Mouse (Mus musculus) left cerebral cortex, postnatal 14 days (tissue): ENCODE data around the gene Gm39115. TPM values are rescaled to one million over a fixed set of nuclear protein-coding genes. Genes with fewer than 3 reads are reported as not detected.

Source experiments
- DNase-seq, 2 experiments: peaks; one replicate each; pipeline ENCODE4 v3.0.0; 2021 to 2022; ENCODE audit warnings: low spot score in 2 of 2, mixed read lengths in 1 of 2
- intact Hi-C: fragments of 180-260 bp; cut with DNase I; formaldehyde crosslinking; loops from one replicate; pipeline ENCODE4 v1.15.1; 2025
- total RNA-seq, 2 experiments: library from RNA; stranded (reverse); gene quantifications; 2 replicates each; pipeline ENCODE4 v1.2.3; 2021

Gm39115 gene
- total RNA-seq, 2 experiments from 2014 or later, result not detected

DNA sequence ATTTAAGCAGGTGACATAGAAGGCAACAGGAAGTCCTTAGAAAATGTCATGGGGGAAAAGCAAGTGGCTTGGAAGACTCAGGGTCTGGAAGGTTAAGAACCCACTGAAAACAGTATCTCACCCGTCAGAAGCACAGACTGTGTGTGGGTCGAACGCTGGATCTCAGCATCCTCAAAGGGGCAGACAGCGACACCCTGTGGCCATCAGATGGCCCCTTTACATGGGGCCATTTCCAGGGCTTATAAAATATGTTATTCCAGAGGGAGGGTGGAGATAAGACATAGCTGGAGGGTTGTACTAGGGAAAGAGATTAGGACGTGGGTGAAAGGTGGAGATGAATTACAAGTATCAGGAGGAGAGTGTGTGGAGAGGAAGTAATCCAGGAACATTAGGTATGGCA lies 16.2 kb downstream of the Gm39115 start:
- intact Hi-C loops, result no loop called here
- DNase-seq, result peak in 1 of 2 experiments; percentile 19

GRCm38 (mm10) chr7:142104747-142105146 lies 31.1 kb downstream of the Gm39115 start:
- DNase-seq, result no peak
- intact Hi-C loops, result no loop called here

DNA sequence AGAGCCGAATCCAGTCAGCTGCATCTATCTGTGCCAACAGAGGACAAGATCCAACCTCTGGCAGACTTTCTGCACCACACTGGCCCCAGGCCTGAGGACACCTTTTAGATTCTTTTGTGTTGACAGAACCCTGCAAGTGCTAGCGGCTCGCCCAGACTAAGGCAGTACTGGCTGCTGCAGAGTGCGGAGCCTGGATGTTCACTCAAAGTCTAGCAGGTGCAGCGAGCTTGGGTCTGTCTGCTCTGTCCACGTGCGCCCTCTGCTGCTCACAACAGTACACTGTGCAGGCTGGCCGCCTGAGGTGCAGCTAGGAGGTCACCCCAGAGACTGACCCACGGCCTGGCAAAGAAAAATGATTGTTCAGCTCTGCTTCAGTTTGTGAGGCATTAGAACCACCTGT lies 38.1 kb downstream of the Gm39115 start:
- peak; percentile 81 to 84 for DNase-seq
- intact Hi-C loops, result loop anchor here (2.0 kb wide), 3 partner anchors 23 to 139 kb away; no protein-coding TSS in a partner anchor

- DNase-seq, result no peak
- intact Hi-C loops, result loop anchor here (2.0 kb wide), 2 partner anchors 22 to 80 kb away; no protein-coding TSS in a partner anchor
Observed at GRCm38 (mm10) chr7:142096701-142097100, 39.1 kb downstream of the Gm39115 start.

DNA sequence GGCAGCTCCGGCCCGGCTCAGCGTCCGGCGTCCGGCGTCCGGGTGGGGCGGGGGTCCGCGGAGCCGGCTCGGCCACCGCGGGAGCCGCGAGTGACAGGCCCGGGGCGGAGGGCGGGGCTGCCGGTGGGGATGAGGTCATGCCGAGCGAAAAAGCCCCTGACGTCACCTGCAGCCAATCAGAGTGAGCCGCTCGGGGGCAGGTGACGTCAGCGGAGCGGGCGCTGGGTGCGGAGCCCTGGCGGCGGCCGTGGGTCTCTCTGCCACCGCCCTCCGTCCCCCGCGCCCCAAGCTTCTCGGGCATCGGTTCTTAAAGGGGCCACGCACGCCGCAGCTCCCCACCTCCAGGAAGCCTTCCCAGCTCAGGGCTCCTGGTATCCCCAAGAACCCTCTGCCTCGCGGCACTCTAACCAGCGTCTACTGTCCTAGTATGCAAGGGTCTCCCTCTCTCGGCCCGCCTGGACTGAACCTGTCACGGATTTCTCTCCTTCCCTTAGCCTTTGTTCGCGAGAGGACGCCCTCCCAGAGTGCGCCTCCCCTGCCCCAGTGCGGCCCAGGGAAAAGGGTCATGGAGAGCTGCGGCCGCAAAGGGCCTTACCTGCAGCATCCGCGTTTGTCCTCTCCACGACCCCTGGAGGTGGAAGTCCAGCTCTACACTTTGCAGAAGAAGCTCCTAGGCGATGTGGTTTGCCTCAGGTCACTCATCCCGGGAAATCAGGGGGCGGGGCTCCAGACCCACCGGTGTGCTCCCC lies 40.5 kb downstream of the Gm39115 start, which contains the start of gene Dusp8:
Gene Dusp8 (minus strand): TSS at position 661 of the 749 bp plus-strand sequence.
- DNase-seq, result peak; percentile 95
- intact Hi-C loops, result no loop called here

- peak; percentile 67 to 75 for DNase-seq
- intact Hi-C loops, result no loop called here
Observed at GRCm38 (mm10) chr7:142094301-142095143, 41.3 kb downstream of the Gm39115 start.

DNA sequence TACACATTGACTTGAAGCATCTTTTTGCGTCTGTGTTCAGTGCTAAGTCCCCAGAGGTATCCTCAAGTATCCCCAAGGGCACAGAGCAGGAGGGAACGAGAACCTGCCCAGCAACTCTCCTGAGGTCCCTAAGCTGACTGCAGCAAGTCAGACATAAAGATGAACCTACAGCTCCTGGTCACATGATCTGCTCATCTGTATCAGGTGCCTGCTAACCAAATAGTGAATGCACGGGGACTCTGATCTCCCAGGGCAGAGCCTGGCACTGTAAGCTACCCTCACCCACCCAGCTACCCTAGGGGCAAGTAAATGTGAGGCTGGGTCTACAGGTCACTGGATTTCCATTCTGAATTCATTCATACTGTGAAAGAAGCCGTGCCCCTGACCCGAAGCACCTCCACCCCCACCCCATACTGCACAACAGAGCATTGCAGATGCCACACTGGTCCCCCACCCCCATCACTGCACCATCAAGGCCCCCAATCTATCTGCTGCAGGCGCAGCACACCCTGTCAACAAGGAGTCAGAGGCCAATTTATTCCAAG lies 42.1 kb downstream of the Gm39115 start:
- intact Hi-C loops, result no loop called here
- DNase-seq, result no peak

DNA sequence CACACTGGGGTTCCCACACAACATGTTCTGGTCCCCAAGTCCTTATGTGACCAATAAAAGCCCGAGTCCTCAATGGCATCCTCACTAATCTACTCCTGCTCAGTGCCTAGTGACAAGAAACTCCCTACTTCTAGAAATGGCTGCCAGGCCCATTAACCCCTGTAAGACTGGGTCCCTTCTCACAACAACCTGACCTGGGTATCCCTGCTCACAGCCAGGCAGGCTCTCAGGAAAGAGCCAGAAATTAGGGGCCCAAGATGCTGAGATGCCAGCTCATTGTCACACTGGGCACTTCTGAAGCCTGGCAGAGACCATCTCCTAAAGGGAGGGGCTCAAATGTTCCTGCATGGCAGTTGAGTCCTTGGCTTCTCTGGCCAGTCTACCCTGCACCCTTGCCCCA lies 42.8 kb downstream of the Gm39115 start:
- no peak for DNase-seq
- intact Hi-C loops, result no loop called here

DNA sequence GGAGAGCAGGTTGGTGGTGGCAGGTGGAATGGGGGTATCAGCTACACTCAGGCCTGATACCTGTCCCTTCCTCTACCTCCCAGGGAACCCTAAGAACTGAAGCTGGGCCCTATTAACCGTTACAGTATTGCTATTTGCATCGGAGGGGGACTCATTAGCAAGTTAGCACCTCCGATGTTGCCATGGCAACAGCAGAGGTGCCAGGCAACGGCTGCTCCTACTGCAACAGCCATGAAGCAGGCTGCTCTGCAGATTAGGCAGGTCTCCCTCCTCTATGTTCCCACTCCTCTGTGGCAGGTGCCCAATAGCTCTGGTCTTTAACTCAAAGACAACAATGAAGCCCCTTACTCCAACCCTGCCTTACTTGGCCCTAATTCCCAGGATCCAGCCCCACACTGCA lies 44.0 kb downstream of the Gm39115 start:
- peak; percentile 79 to 90 for DNase-seq

DNA sequence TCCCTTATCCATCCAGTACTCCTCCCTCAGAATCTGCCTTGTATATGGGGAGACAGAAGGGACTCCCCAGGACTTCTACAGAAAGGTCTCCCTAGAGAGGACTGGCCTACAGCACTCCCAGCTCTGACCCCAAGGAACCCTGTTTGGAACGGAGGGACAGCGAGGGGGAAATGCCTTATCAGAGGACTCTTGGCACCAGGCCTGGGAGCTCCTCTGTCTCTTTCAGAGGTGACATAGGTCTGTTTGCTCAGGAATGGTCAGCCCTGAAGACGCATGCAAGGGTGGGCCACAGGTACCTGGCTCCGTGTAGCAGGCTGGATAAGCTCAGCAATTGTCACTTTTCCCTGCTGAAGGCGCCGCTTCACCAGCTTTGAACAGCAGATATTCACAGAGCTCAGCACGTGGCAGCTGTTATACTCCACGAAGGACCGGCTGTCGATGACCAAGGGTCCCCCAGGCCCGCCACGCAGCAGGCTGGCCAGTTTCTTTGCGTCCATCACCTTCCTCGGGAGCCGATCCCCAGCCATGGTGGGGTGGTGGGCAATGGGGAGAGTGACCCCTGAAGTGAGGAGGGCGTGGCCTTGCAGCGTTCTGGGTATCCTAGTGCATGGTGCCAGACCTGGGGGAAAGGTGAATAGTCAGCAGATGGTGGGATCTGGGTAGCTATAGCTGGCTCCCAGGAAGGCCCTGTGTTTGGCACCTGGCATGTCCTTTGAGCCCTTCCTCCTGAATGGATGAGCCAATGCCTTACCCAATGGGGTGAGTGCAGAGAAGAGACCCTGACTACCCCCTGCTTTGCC lies 46.0 kb downstream of the Gm39115 start:
- intact Hi-C loops, result no loop called here
- no peak for DNase-seq

More for the DNA sequence above, 44.0 kb downstream of the Gm39115 start:
- intact Hi-C loops, result no loop called here

GRCm38 (mm10) chr7:142088886-142089285 lies 46.9 kb downstream of the Gm39115 start:
- DNase-seq, result peak; percentile 47 to 62
- intact Hi-C loops, result no loop called here

GRCm38 (mm10) chr7:142087069-142087652 lies 48.7 kb downstream of the Gm39115 start:
- DNase-seq, result no peak
- intact Hi-C loops, result no loop called here

DNA sequence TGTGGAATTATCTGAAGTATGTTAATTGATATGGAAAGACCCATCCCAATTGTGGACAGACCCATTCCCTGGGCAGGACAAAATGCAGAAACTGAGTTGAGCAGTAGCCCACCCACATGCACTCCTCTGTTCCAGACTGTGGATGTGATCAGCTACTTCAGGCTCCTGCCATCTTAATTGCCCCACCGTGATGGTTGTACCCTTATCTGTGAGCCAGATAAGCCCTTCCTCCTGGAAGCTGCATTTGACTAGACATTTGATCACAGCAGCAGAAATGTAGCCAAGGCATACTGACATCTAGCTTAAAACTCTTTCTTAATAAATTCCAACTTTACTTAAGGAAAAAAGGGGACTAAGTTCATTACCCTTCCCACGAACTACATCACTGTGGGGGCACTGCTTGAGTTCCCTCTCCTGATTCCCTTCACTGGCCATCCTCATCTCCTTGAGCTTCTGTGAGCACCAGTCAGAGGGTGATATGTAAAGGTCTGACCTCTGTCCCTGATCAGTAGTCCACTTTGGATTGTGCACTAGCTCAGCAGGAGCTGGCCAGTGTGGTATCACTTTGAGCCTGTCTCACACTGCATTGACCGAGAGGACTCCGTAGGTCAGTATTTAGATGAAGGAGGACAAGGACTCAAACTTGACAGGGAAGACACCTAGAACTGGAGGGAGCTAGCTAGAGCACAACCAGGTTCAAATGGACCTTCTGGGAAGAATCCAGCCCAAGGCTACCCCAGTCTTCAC lies 49.5 kb downstream of the Gm39115 start:
- DNase-seq, result no peak
- intact Hi-C loops, result no loop called here

Other genes starting within 250 kb of the Gm39115 start
- gene Tollip, start 217.5 kb downstream of the Gm39115 start, total RNA-seq, result 100 to 1,000 TPM; 142 to 160 TPM
- gene Brsk2, start 186.3 kb downstream of the Gm39115 start, total RNA-seq, result 100 to 1,000 TPM; 200 to 202 TPM
- gene Mob2, start 75.0 kb downstream of the Gm39115 start, total RNA-seq, result 10 to 100 TPM; 26.4 to 31.7 TPM
- gene Dusp8, start 40.2 kb downstream of the Gm39115 start, total RNA-seq, result 100 to 1,000 TPM; 154 to 171 TPM
- gene Gm45618, start 15.3 kb downstream of the Gm39115 start, total RNA-seq, result not detected
- gene Gm45337, start 8.6 kb upstream of the Gm39115 start, total RNA-seq, result not detected
- not detected for gene Gm29735, start 21.1 kb upstream of the Gm39115 start, total RNA-seq
- not detected for gene Gm4553, start 29.7 kb upstream of the Gm39115 start, total RNA-seq
- not detected for gene Krtap5-2, start 40.0 kb upstream of the Gm39115 start, total RNA-seq
- gene Gm10153, start 54.4 kb upstream of the Gm39115 start, total RNA-seq, result not detected
- not detected for gene Krtap5-3, start 65.3 kb upstream of the Gm39115 start, total RNA-seq
- gene Gm7579, start 75.8 kb upstream of the Gm39115 start, total RNA-seq, result not detected
- not detected for gene Krtap5-5, start 93.9 kb upstream of the Gm39115 start, total RNA-seq
- gene Gm40460, start 105.0 kb upstream of the Gm39115 start, total RNA-seq, result not detected
- gene Gm2431, start 122.3 kb upstream of the Gm39115 start, total RNA-seq, result not detected
- not detected for gene Gm4559, start 138.3 kb upstream of the Gm39115 start, total RNA-seq
- not detected for gene Krtap5-1, start 161.1 kb upstream of the Gm39115 start, total RNA-seq
- not detected for gene Krtap5-4, start 167.5 kb upstream of the Gm39115 start, total RNA-seq
- 10 to 100 TPM; 22.3 to 24.9 TPM for gene Ifitm10, start 237.7 kb upstream of the Gm39115 start, total RNA-seq
- gene Gm49369, start 246.6 kb upstream of the Gm39115 start, total RNA-seq, result 1 to 10 TPM; 2.1 to 7.1 TPM